Mouse (Mus musculus) retina, adult 2 months (tissue): ENCODE measurements around the gene Birc5.
"Not testable (repeated sequence)": the region's sequence is repeated elsewhere in the genome, so short reads cannot be mapped to it uniquely, and the experiment has no call there.

ENCODE experiments used
- DNase-seq: peaks from one replicate; pipeline ENCODE4 v3.0.0-alpha.2; 2012; ENCODE audit warnings: low read depth, low spot score

Birc5 gene

GRCm38 (mm10) chr11:117848985-117849671 lies at the start of gene Birc5:
Gene Birc5, plus strand, starts transcription at chr11:117849251.
- DNase-seq, result peak; percentile 81

- no peak for DNase-seq
Observed at GRCm38 (mm10) chr11:117800038-117800437, 49.0 kb upstream of the Birc5 start.

- no peak for DNase-seq
Observed at GRCm38 (mm10) chr11:117801650-117802049, 47.4 kb upstream of the Birc5 start.

- DNase-seq, result no peak
Observed at GRCm38 (mm10) chr11:117803166-117803688, 45.8 kb upstream of the Birc5 start.

GRCm38 (mm10) chr11:117806781-117807180 lies 42.3 kb upstream of the Birc5 start:
- DNase-seq, result no peak

GRCm38 (mm10) chr11:117809407-117810311 lies 39.4 kb upstream of the Birc5 start, which contains the start of the genes Gm20708 and Syngr2:
Gene Gm20708, plus strand, starts transcription at chr11:117809668.
Gene Syngr2, plus strand, starts transcription at chr11:117809668.
- no peak for DNase-seq

- DNase-seq, result peak; percentile 56
Observed at GRCm38 (mm10) chr11:117810401-117811046, 38.5 kb upstream of the Birc5 start.

GRCm38 (mm10) chr11:117813867-117814266 lies 35.2 kb upstream of the Birc5 start:
- no peak for DNase-seq

GRCm38 (mm10) chr11:117814704-117815366 lies 34.2 kb upstream of the Birc5 start:
- no peak for DNase-seq

- not testable (repeated sequence) for DNase-seq
Observed at GRCm38 (mm10) chr11:117815850-117816249, 33.2 kb upstream of the Birc5 start.

GRCm38 (mm10) chr11:117816389-117816996 lies 32.6 kb upstream of the Birc5 start:
- DNase-seq, result no peak

GRCm38 (mm10) chr11:117819095-117819494 lies 30.0 kb upstream of the Birc5 start:
- DNase-seq, result no peak

GRCm38 (mm10) chr11:117820173-117820572 lies 28.9 kb upstream of the Birc5 start:
- DNase-seq, result no peak

- DNase-seq, result no peak
Observed at GRCm38 (mm10) chr11:117821868-117822267, 27.2 kb upstream of the Birc5 start.

GRCm38 (mm10) chr11:117822728-117823241 lies 26.3 kb upstream of the Birc5 start:
- no peak for DNase-seq

GRCm38 (mm10) chr11:117823411-117823810 lies 25.6 kb upstream of the Birc5 start:
- DNase-seq, result no peak

GRCm38 (mm10) chr11:117824060-117824969 lies 24.7 kb upstream of the Birc5 start:
- peak; percentile 48 for DNase-seq

GRCm38 (mm10) chr11:117825333-117826101 lies 23.5 kb upstream of the Birc5 start, which contains the start of the genes Afmid and Tk1:
Gene Afmid, plus strand, starts transcription at chr11:117825924.
Gene Tk1, minus strand, starts transcription at chr11:117826092.
- no peak for DNase-seq

GRCm38 (mm10) chr11:117826164-117826563 lies 22.9 kb upstream of the Birc5 start:
- no peak for DNase-seq
